Mouse (Mus musculus): Measurements from ENCODE around the gene Zglp1. TPM values are rescaled to one million over a fixed set of nuclear protein-coding genes. Genes with fewer than 3 reads are reported as not detected.

The Zglp1 gene
- total RNA-seq, 2 experiments from 2014 or later: 1.3 TPM; not detected in 1

DNA sequence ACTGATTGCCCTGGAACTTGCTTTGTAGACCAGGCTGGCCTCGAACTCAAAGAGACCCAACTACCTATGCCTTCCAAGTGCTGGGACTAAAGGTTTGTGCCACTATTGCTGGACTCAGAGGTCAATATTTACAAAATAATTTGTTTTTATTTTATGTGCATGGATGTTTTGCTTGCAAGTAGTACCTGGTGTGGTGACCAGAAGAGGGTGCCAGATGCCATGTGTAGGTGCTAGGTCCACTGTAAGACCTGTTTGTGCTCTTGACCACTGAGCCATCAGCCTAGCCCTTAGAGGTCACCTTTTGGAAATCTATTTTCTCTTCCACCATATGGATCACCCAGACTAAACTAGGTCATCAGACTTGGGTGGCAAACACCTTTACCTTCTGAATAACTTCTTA lies 44.2 kb downstream of the Zglp1 start:
- no peak overlapping the region for H3K4me3 ChIP-seq
- no peak overlapping the region for H3K27ac ChIP-seq
- DNase-seq (ENCODE audit: extremely low spot score in 1 of 2, low spot score in 2 of 2): no peak
- no peak for TF ChIP-seq CTCF (IDR thresholded peaks at IDR 0.05)
- intact Hi-C loops (cut with DNase I): no loop called here

DNA sequence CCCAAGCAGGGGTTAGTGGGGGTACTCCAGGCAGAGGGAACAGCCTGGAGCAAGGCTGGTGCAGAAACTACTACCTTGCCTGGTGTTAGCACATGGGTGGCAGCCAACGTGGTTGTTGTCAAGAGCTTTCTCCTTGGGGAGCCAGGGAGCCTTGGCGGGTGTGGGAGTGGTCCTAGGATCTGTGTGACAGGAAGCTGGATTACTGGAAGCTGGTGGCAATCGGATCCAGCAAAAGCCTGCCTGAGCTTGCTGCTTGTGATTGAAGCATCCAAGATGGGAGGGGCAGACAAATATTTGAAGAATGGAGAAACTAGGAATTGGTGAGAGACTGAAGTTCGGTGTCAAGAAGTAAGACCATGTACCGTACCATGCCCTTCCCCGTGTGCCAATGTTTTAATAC lies 44.6 kb downstream of the Zglp1 start:
- Histone ChIP-seq H3K4me3 (no peak overlapping the region), H3K27ac (no peak overlapping the region)
- no peak for TF ChIP-seq CTCF (IDR thresholded peaks at IDR 0.05)
- DNase-seq (ENCODE audit: extremely low spot score in 1 of 2, low spot score in 2 of 2): no peak
- intact Hi-C loops (cut with DNase I): no loop called here

DNA sequence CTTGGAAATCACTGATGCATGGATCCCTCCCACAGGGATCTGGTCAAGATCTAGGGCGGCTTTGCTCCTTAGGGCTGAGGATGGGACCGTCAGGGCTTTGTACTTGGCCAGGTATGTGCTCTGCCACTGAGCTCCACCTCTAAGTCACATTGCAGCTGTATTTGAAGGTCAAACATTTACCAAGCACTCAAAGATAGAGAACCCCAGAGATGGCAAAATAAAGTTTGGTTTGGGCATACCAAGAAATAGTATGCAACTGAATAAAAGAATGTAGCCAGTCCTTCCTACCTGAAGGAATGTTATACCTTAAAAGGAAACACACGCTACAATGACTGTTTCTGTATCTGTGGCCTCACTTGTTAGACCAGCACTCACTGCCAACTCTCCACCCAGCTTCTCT lies 45.5 kb downstream of the Zglp1 start:
- intact Hi-C loops (cut with DNase I): no loop called here
- H3K4me3 ChIP-seq: no peak overlapping the region
- H3K27ac ChIP-seq: no peak overlapping the region
- no peak for DNase-seq (ENCODE audit: extremely low spot score in 1 of 2, low spot score in 2 of 2)
- TF ChIP-seq CTCF (IDR thresholded peaks at IDR 0.05): no peak

DNA sequence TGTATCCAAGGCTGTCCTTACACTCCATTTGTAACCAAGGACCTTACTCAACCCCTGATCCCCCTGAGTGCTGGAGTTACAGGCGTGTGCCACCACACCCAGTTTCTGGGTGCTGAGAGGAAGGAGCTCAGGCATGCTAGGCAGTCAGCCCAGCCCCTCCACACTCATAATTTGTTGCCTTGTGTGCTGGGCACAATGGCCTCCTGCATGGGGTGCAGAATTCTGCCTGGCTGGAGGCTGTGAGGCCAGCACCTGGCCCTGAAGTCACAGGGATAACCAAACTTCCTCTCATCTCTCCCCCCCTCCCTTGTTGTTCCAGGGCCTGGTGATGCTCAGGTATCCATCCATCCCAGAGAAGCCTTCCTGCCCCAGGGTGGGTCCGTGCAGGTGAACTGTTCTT lies 48.3 kb downstream of the Zglp1 start:
- intact Hi-C loops (cut with DNase I): no loop called here
- no peak for TF ChIP-seq CTCF (IDR thresholded peaks at IDR 0.05)
- DNase-seq (ENCODE audit: extremely low spot score in 1 of 2, low spot score in 2 of 2): no peak
- Histone ChIP-seq H3K4me3 (no peak overlapping the region), H3K27ac (no peak overlapping the region)

DNA sequence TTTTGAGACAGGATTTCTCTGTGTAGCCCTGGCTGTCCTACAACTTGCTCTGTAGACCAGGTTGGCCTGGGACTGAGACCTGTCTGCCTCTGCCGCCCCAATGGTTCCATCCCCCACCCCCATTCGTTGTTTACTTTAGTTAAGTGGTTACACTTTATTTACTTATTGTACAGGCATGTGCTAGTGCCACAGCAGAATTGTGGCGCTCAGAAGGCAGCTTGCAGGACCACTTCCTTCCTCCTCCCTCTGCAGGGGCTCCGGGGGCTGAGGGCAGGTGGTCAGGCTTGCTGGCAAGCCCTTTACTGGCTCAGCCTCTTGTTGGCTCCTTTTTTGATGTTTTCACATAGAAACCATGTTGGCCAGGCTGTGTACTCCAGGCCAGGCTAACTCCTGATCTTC lies 49.7 kb downstream of the Zglp1 start:
- no peak for TF ChIP-seq CTCF (IDR thresholded peaks at IDR 0.05)
- DNase-seq (ENCODE audit: extremely low spot score in 1 of 2, low spot score in 2 of 2): no peak
- intact Hi-C loops (cut with DNase I): no loop called here
- no peak overlapping the region for H3K4me3 ChIP-seq
- H3K27ac ChIP-seq: no peak overlapping the region

DNA sequence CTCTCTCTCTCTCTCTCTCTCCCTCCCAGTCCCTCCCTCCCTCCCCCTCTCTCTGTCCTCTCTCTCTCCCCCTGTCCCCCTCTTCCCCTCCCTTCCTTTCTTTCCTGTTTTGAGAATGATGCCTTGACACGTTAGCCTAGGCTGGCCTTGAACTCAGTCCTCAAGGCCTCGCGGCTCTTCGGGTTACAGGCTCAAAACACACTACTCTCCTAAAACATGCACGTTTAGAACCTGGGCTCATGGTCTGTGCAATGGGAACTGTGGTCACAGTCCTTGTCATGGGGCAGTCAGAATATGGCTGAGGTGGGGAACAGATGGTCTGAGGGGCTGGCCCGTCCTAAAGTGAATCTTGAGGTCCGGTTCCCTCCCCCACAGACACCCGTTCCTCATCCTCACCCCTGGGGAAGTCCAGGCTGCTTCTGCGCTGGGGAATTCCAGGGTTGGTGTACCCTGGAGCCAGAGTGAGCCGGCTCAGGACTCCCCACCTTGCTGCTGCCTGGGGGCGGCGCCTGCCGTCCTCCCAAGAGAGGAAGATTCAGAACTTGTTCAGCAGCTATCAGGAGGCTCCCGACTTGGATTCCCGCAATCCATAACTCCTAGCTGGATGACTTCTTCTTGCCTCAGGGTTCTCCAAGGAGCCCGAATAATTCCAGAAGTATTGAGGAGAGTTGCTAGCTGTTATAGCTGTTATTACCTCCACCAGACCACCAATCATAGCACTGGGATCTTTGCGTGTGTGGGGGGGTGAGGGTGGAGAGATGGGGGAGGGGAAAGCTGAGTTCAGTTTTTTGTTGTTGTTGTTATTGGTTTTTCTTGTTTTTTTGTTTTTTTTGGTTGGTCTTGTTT lies 50.3 kb downstream of the Zglp1 start:
- intact Hi-C loops (cut with DNase I): no loop called here

DNA sequence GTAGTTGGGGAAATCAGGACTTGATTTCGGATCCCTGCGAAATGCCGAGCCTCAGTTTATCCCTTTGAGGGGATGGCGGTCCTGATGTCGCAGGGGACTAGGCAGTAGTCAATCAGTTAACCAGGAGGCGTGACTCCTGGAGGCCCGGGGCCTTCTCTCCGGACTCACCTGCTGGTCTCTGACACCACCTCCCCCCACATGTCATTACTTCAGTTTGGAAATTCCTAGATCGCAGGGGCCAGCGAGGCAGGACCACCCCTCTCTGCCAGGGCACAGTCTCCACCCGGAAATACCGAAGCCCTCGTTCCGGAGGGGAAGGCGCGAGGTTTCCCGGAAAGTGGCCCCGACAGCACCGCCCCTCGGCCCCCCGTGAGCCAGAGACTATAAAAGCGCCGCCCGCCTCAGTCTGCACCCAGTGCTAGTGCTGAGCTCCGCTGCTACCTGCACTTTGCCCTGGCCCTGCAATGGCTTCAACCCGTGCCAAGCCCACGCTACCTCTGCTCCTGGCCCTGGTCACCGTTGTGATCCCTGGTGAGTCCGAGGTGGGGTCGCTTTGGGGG lies 51.2 kb downstream of the Zglp1 start, which contains the start of gene Icam1:
Gene Icam1, plus strand, starts transcription at position 415 of the 560 bp plus-strand sequence.
- Histone ChIP-seq H3K27ac (no peak within 1 kb of the TSS; the same call in 1 of the 2 replicates), H3K4me3 (peak within 1 kb of the TSS; percentile 37)
- TF ChIP-seq CTCF (IDR thresholded peaks at IDR 0.05): no peak
- intact Hi-C loops (cut with DNase I): no loop called here
- DNase-seq (ENCODE audit: extremely low spot score in 1 of 2, low spot score in 2 of 2): peak in 1 of 2 experiments; percentile 46

More for the DNA sequence above, 50.3 kb downstream of the Zglp1 start:
- H3K27ac ChIP-seq: no peak overlapping the region
- peak overlapping the region; percentile 19; the same call in 1 of the 2 replicates for H3K4me3 ChIP-seq
- TF ChIP-seq CTCF (IDR thresholded peaks at IDR 0.05): no peak
- no peak for DNase-seq (ENCODE audit: extremely low spot score in 1 of 2, low spot score in 2 of 2)

DNA sequence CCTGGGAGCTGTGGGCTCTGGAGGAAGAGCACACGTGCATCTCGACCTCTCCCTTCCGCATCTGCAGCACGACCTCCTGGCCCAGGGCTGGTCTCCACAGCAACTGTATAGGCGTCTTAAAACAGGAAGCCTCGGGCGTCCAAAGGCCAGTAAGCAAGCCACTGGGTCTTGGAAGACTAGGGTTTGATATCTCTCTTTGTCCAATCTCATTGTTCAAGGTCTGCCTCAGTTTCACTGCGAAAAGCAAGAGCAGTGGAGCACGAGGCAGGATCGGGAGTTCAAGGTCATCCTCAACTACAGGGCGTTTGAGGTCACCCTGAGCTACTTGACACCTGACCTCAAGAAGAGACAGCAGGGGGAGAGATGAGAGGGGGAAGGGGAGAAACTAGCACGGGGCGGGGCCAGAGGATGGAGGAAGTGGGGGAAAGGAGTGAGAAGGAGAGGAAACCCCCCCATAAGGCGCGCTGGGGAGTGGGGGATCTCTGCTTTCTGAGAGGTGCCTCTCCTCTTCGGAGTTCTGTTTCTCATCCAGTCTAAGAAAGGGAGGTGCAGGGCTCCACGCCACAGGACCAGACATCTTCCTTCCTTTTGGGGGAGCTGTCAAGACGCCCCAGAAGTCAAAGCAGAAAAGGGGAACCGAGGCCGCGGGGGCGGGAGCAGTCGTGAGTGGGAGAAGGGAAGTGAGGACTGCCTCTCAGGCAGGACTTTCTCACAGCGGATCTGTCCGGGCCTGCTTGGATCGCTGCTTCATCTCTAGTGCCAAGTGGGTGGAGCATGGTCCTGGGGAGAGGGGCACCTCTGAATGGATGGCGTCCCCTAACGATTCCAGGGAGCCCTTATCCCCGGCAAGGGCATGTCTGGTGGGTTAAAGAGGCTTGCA lies 52.0 kb downstream of the Zglp1 start:
- Histone ChIP-seq H3K27ac (no peak overlapping the region; the same call in 1 of the 2 replicates), H3K4me3 (peak overlapping the region; percentile 37)
- intact Hi-C loops (cut with DNase I): loop anchor here (5.0 kb wide), 1 partner anchor 122 kb away; no protein-coding TSS in a partner anchor
- TF ChIP-seq CTCF (IDR thresholded peaks at IDR 0.05): no peak
- DNase-seq (ENCODE audit: extremely low spot score in 1 of 2, low spot score in 2 of 2): peak; percentile 38 to 44

Small RNA genes lying within 50 kb of the gene (microRNA-seq; reads per million reads assigned to microRNA genes)
- 0 reads per million in 2 experiments for gene Mir1900
- gene Mir7082: 0.48 to 0.49 reads per million in 2 experiments

Other genes with a start within 250 kb of the Zglp1 start
- not detected for gene Rdh8, start 248.6 kb downstream of the Zglp1 start, total RNA-seq (2021)
- gene A230050P20Rik, start 198.5 kb downstream of the Zglp1 start, total RNA-seq (2021): 10 to 100 TPM; 84.3 to 88.2 TPM
- gene Angptl6, start 187.4 kb downstream of the Zglp1 start, total RNA-seq (2021): 10 to 100 TPM in 1 of 2 experiments, 1 to 10 TPM in 1; 9.8 to 10.1 TPM
- 10 to 100 TPM; 25.6 to 26.3 TPM for gene Ppan, start 178.9 kb downstream of the Zglp1 start, total RNA-seq (2021)
- gene Eif3g, start 168.5 kb downstream of the Zglp1 start, total RNA-seq (2021): 100 to 1,000 TPM; 118 to 122 TPM
- gene Dnmt1, start 107.2 kb downstream of the Zglp1 start, total RNA-seq (2021): 10 to 100 TPM; 44.5 to 44.6 TPM
- 1 to 10 TPM; 3.2 to 4.4 TPM for gene S1pr2, start 90.3 kb downstream of the Zglp1 start, total RNA-seq (2021)
- 10 to 100 TPM; 59.2 to 64.2 TPM for gene Mrpl4, start 64.4 kb downstream of the Zglp1 start, total RNA-seq (2021)
- 1 to 10 TPM; 2.0 to 3.6 TPM for gene Icam1, start 51.1 kb downstream of the Zglp1 start, total RNA-seq (2021)
- 1 to 10 TPM; 1.5 to 1.6 TPM for gene Icam4, start 37.7 kb downstream of the Zglp1 start, total RNA-seq (2021)
- 100 to 1,000 TPM; 230 to 248 TPM for gene Icam5, start 35.0 kb downstream of the Zglp1 start, total RNA-seq (2021)
- 1 to 10 TPM; 1.7 to 3.2 TPM for gene Gm49373, start 6.0 kb upstream of the Zglp1 start, total RNA-seq (2021)
- 10 to 100 TPM; 62.4 to 64.3 TPM for gene Fdx1l, start 6.5 kb upstream of the Zglp1 start, total RNA-seq (2021)
- 1 to 10 TPM; 2.2 to 4.2 TPM for gene Gm38431, start 24.9 kb upstream of the Zglp1 start, total RNA-seq (2021)
- gene Raver1, start 24.9 kb upstream of the Zglp1 start, total RNA-seq (2021): 10 to 100 TPM; 28.0 to 29.0 TPM
- gene Tyk2, start 64.2 kb upstream of the Zglp1 start, total RNA-seq (2021): 10 to 100 TPM; 13.2 to 14.6 TPM
- 100 to 1,000 TPM; 141 to 143 TPM for gene Cdc37, start 82.9 kb upstream of the Zglp1 start, total RNA-seq (2021)
- 100 to 1,000 TPM; 101 to 106 TPM for gene Pde4a, start 98.6 kb upstream of the Zglp1 start, total RNA-seq (2021)
- 10 to 100 TPM; 53.0 to 53.7 TPM for gene Keap1, start 172.3 kb upstream of the Zglp1 start, total RNA-seq (2021)
- gene S1pr5, start 181.3 kb upstream of the Zglp1 start, total RNA-seq (2021): 1 to 10 TPM; 6.8 to 8.3 TPM
- gene Atg4d, start 198.2 kb upstream of the Zglp1 start, total RNA-seq (2021): 10 to 100 TPM; 45.3 to 49.5 TPM
- gene Kri1, start 220.9 kb upstream of the Zglp1 start, total RNA-seq (2021): 10 to 100 TPM; 43.3 to 46.1 TPM
- gene Cdkn2d, start 224.3 kb upstream of the Zglp1 start, total RNA-seq (2021): 10 to 100 TPM; 47.9 to 54.6 TPM
- 1 to 10 TPM; 1.2 to 2.4 TPM for gene Ap1m2, start 245.2 kb upstream of the Zglp1 start, total RNA-seq (2021)